Mouse (Mus musculus): ENCODE measurements at regions not wholly inside any gene's neighbourhood (a gene's known extent, or its start where the extent isn't known, plus 50 kb on each side); places are given as distances from the start of the nearest gene placed in this dataset.

DNA sequence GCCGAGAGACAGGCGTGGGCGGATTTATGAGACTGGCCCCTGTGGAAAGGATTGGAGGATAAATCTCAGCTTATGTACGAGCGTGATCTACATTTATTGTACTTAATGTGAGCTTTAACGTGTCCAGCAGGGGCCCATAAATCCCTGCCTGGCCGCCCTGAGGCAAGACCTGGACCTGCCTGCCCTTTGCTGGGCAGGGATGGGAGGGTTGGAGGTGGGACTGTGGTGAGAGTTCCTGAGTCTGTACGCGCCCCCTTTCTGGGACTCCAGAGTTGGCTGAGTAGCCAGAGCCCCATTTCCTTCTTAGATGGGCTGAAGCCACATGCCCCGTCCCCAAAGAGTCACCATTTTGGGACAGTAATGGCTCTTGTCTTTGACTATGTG, 69.7 kb upstream of the Zbtb40 start:
- TF ChIP-seq CTCF (IDR thresholded peaks at IDR 0.05; ENCODE audit: control insufficient read depth, insufficient read depth, insufficient replicate concordance, low read depth, low read length): no peak
- no peak for TF ChIP-seq POLR2A (IDR thresholded peaks at IDR 0.05; ENCODE audit: control insufficient read depth, low read depth, low read length)

All from testis, adult 2 months (tissue).